Mouse (Mus musculus): ENCODE results near the gene Klf12.

Klf12 gene

GRCm38 (mm10) chr14:100052876-100053275, 231.6 kb downstream of the Klf12 start:
- DNase-seq (ENCODE audit: low read depth, low spot score), result no peak

- DNase-seq (ENCODE audit: low read depth, low spot score), result no peak
Observed at GRCm38 (mm10) chr14:100045431-100045830, 239.0 kb downstream of the Klf12 start.

- no peak for DNase-seq (ENCODE audit: low read depth, low spot score)
Observed at GRCm38 (mm10) chr14:100041823-100042222, 242.7 kb downstream of the Klf12 start.

GRCm38 (mm10) chr14:100026671-100027070, 257.8 kb downstream of the Klf12 start:
- DNase-seq (ENCODE audit: low read depth, low spot score), result no peak

- no peak for DNase-seq (ENCODE audit: low read depth, low spot score)
Observed at GRCm38 (mm10) chr14:100017219-100017618, 267.3 kb downstream of the Klf12 start.

GRCm38 (mm10) chr14:100010525-100010924, 274.0 kb downstream of the Klf12 start:
- no peak for DNase-seq (ENCODE audit: low read depth, low spot score)

- DNase-seq (ENCODE audit: low read depth, low spot score), result peak; percentile 59
Observed at GRCm38 (mm10) chr14:100009790-100010382, 274.6 kb downstream of the Klf12 start.

- no peak for DNase-seq (ENCODE audit: low read depth, low spot score)
Observed at GRCm38 (mm10) chr14:99983510-99983909, 301.0 kb downstream of the Klf12 start.

- DNase-seq (ENCODE audit: low read depth, low spot score), result no peak
Observed at GRCm38 (mm10) chr14:99981209-99981608, 303.3 kb downstream of the Klf12 start.

GRCm38 (mm10) chr14:99967920-99968319, 316.6 kb downstream of the Klf12 start:
- no peak for DNase-seq (ENCODE audit: low read depth, low spot score)

GRCm38 (mm10) chr14:99960500-99961229, 323.8 kb downstream of the Klf12 start:
- no peak for DNase-seq (ENCODE audit: low read depth, low spot score)

GRCm38 (mm10) chr14:99955133-99955532, 329.3 kb downstream of the Klf12 start:
- no peak for DNase-seq (ENCODE audit: low read depth, low spot score)

GRCm38 (mm10) chr14:99944221-99945108, 340.0 kb downstream of the Klf12 start:
- peak; percentile 38 for DNase-seq (ENCODE audit: low read depth, low spot score)

GRCm38 (mm10) chr14:99943156-99943555, 341.3 kb downstream of the Klf12 start:
- DNase-seq (ENCODE audit: low read depth, low spot score), result peak; percentile 41

- no peak for DNase-seq (ENCODE audit: low read depth, low spot score)
Observed at GRCm38 (mm10) chr14:99933456-99933855, 351.0 kb downstream of the Klf12 start.

- peak; percentile 62 for DNase-seq (ENCODE audit: low read depth, low spot score)
Observed at GRCm38 (mm10) chr14:99931879-99932278, 352.6 kb downstream of the Klf12 start.

GRCm38 (mm10) chr14:99911912-99912311, 372.6 kb downstream of the Klf12 start:
- no peak for DNase-seq (ENCODE audit: low read depth, low spot score)

GRCm38 (mm10) chr14:99910876-99911275, 373.6 kb downstream of the Klf12 start:
- no peak for DNase-seq (ENCODE audit: low read depth, low spot score)

- no peak for DNase-seq (ENCODE audit: low read depth, low spot score)
Observed at GRCm38 (mm10) chr14:99900902-99901301, 383.6 kb downstream of the Klf12 start.

- no peak for DNase-seq (ENCODE audit: low read depth, low spot score)
Observed at GRCm38 (mm10) chr14:99898861-99899260, 385.6 kb downstream of the Klf12 start.

- DNase-seq (ENCODE audit: low read depth, low spot score), result peak; percentile 74
Observed at GRCm38 (mm10) chr14:99894708-99895383, 389.6 kb downstream of the Klf12 start.

- no peak for DNase-seq (ENCODE audit: low read depth, low spot score)
Observed at GRCm38 (mm10) chr14:99894062-99894461, 390.4 kb downstream of the Klf12 start.
